Mouse (Mus musculus): ENCODE data around the gene Cfap77.
"Not testable (repeated sequence)": the region's sequence is repeated elsewhere in the genome, so short reads cannot be mapped to it uniquely, and the experiment has no call there.

Gene Cfap77

DNA sequence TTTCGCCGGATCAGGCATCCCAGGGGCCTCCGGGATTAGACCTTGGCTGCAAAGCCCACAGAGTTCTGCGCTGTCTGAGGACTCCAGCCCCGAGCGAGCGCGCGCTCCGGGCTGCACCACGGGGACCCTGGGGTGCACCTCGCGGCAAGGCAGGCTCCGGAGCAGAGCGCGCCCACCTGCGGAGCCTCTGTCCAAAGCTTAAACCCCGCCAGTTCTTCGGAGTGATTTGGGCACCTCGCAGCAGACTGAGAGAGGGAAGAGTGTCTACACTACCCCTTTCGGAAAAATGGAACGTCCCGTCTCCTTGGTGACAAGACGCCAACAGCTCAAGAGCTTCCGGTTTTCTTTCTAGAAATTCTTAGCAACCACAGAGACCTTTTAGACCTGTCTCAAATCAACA lies at the start of gene Cfap77:
Cfap77 (minus strand) TSS at position 76 of the 400 bp plus-strand sequence.
- peak in 1 of 2 experiments; percentile 34 for DNase-seq (ENCODE audit: low spot score in 2 of 2)

DNA sequence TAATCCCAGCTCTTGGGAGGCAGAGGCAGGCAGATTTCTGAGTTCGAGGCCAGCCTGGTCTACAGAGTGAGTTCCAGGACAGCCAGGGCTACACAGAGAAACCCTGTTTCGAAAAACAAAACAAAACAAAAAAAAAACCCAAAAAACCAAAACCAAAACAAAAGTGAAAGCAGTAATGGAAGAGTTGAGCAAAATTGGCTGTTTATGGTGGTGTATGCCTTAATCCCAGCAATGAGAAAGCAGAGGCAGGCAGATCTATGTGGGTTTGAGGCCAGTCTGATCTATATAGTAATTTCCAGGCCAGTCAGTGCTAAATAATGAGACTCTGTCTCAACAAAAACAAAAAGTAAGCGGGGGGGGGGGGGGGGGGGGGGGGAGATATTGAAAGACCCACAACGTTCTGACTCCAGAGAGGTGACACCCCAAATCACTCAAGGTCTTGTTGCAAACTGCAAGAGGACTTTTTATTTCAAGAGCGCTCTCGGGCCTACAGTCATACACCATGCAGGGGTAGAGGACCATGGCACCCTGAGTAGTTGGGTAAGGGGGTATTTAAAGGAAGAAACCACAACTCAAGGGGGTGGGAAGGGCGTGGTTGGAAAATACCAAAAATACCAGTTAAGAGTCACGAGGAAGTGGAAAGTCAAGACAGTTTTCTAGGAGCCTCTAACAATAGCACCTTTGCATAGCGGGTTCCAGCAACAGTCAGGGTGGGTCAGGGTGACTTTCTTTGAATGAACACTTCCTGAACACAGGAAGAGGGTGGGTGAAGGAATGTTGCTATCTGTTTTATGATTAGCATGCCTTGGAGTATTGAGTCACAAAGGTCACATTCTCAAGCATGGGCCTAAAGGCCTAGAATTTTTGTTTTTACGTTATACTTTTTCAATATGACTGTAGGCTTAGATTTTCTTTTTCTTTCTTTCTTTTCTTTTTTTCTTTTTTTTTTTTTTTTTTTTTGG lies 47.8 kb upstream of the Cfap77 start:
- not testable (repeated sequence) for DNase-seq (ENCODE audit: low spot score in 2 of 2)

DNA sequence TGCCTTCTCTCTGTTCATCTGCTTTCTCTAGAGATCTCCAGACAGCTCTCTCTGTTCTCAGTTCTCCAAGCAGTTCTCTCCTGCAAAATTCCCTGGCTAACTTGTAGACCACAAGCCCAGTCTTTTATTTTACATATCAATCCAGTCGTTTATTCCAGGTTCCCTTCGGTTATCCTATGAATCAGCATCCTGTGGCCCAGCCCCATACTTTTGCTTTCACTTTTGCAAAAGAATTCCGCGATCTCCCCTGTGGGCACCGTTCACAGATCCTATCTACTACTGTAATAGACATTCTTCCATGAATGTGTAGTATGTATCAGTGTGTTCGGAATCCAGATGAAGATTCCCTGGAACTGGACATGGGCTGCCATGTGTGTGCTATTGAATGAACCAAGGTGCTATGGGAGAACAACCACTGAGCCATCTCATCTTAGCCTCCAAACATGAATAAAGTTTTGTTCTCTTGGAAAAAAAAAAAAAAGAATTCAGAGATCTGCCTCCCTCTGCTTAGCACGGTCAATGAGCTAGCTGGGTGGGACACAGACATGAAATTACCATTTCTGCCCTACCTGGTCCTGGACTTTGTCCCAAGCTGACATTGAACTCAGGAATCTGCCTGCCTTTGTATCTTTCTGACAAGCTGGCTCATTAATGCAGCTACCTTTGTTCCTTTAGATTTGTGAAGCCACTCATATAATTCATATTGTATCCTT lies 46.1 kb upstream of the Cfap77 start:
- DNase-seq (ENCODE audit: low spot score in 2 of 2), result no peak

DNA sequence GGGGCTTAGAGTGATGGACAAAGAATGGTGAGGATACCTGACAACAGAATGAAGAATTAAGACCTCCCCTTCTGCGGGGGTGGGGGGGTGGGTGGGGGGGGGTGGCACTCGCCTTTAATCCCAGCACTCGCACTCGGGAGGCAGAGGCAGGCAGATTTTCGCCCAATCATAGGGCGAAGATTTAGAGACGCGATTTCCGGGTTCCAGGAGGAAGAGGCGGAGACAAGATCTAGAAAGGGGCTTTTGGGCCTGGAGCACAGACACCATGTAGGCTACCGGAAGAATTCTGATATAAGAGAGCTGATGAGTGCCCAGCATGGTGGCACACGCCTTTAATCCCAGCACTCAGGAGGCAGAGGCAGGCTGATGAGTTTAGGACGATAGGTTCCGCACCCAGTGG lies 44.8 kb upstream of the Cfap77 start:
- DNase-seq (ENCODE audit: low spot score in 2 of 2), result no peak

DNA sequence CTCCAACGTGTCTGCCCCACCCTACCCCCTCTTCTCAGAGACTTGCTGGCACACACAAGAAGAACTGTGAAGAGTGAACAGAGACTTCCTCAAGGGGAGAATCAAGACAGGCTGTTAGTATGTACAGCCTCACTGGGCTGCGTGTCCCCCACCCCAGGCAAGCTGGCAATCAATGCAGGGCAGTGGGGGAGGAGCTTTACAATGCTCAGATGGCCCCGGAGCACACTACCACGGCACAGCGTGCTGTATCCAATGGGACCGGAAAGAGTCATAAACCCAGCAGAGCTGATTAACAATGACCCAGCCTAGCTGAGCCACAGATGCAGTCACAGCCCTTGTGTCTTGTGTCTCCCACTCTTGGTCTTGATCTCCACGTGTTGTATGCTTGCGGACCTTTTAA lies 43.9 kb upstream of the Cfap77 start:
- no peak for DNase-seq (ENCODE audit: low spot score in 2 of 2)

DNA sequence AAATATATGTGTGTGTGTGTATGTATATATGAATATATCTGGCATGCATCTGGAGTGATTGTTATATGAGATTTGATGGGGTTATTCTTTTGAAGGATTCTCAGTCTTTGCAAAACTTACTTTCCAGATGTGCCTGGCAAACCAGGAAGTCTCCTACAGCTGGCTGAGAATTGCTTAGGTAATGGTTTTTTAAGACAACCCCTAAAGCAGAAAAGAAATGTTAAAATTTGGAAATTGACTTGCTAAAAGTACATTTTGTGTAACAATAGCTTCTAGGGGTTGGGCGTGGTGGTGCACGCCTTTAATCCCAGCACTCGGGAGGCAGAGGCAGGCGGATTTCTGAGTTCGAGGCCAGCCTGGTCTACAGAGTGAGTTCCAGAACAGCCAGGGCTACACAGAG lies 43.1 kb upstream of the Cfap77 start:
- DNase-seq (ENCODE audit: low spot score in 2 of 2), result not testable (repeated sequence)

DNA sequence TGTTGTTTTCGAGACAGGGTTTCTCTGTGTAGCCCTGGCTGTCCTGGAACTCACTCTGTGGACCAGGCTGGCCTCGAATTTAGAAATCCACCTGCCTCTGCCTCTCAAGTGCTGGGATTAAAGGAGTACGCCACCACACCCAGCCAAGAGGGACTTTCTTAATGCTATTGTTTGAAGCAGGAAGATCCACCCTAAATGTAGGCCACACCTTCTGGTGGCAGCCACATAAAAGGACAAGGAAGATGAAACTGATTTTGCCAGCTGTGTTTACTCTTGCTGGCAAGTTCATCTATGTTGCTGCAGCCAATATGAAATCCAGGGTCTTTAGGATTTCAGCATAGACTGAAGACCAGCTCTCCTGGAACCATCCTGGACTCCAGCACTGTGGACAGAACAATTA lies 42.6 kb upstream of the Cfap77 start:
- no peak for DNase-seq (ENCODE audit: low spot score in 2 of 2)

DNA sequence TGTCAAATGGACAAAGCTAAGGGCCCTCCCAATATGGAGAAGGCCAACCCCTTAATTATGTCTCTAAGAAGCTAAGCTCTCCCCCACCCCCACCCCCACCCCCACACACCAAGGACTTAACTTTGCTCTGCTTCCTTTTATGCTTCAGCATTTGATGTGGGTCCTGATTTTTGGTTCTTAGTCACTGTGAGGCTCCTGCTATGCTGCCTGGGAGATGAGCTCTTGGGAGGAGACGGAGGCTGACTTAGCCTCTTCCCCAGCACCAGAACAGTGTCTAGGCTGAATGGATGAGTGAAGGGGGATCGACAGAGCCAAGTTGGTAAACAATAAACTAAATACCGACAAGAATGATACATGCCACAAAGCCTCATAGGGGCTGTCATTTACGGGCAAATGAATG lies 41.9 kb upstream of the Cfap77 start:
- no peak for DNase-seq (ENCODE audit: low spot score in 2 of 2)

DNA sequence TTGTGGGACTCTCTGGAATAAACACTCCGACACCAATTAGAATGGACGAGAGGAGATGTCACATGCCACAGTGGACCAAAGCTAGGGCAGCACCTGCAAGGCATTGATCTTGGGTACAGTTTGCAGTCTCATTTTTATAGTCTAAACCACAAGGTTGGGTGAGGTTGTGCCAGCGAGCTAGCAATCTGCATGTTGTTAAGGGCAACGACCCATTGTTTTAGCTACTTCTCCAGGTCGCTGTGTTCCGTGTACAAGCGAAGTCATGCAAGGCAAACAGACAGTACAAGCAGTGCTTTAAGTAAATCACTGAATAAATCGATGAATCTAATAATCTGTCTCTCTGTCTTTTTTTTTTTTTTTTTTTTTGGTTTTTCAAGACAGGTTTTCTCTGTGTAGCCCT lies 40.8 kb upstream of the Cfap77 start:
- DNase-seq (ENCODE audit: low spot score in 2 of 2), result no peak

DNA sequence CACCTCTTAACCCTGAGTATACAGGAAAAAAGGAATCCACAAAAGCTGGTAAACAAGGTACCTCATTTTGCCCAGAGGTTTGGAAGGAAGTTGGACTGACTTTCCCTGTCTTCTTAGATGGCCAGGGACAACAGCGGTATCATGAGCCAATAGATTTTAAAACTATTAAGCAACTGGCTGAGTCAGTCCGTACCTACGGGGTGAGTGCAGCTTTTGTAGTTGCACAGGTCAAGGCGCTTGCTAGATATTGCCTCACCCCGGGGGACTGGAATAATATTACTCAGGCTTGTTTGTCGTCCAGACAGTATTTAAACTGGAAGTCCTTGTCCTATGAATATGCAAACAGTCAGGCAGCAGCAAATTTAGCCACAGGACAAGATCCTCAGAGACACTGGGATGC lies 34.4 kb upstream of the Cfap77 start:
- DNase-seq (ENCODE audit: low spot score in 2 of 2), result not testable (repeated sequence)

DNA sequence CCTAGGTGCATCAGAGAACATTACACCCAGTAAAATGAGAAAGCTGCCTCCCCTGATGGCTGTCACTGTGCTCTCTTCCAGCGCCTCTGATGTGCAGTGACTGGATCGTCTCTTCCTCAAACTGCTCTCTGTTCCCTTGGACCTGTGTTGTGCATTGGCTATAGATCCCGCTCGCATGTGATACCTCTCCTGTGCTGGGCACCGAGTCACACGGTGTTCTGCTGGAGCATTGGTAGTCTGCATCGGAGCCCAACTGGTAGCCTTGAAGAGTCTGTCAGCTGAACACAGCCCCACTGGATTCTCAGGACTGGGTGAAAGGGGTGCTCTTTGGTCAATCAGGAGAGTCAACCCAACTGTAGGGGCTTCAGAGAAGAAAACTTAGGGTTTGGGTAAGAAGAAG lies 31.2 kb upstream of the Cfap77 start:
- DNase-seq (ENCODE audit: low spot score in 2 of 2), result no peak

DNA sequence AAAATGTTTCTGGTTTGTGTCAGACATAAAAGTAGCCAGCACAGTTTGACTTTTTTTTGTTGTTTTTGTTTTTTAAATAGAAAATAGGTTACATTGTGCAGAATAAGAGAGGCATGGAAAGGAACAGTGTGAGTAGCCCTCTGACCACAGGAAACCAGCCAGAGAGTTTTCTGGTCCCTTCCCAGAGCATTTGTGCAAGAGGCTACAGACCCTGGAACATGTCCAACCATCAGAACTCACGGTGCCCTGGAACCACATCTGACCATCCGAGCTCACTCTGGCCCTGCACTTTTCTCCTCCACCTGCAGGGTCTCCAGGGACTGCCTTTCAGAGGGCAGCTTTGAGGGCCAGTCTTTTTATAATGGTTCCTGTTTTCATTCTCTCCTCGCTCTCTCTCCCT lies 27.1 kb upstream of the Cfap77 start:
- no peak for DNase-seq (ENCODE audit: low spot score in 2 of 2)

DNA sequence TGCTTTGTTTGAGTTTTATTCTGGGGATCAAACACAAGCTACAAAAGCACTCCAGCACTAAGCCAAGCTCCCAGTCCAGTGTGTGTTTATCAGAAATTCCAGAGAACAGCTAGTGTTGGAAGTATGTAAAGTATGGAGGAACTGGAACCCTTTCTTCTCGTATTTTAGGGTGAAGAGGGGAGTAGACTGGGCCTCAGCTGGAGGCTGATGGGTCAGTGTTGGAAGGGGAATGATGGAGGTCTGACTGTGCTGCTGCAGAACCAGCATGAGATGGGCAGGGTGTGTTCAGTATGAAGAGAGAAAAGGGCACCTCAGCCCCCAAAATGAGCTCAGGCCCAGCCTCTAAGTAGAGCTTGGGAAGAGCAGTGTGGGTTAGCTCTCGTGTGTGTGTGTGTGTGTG lies 21.4 kb upstream of the Cfap77 start:
- DNase-seq (ENCODE audit: low spot score in 2 of 2), result no peak

DNA sequence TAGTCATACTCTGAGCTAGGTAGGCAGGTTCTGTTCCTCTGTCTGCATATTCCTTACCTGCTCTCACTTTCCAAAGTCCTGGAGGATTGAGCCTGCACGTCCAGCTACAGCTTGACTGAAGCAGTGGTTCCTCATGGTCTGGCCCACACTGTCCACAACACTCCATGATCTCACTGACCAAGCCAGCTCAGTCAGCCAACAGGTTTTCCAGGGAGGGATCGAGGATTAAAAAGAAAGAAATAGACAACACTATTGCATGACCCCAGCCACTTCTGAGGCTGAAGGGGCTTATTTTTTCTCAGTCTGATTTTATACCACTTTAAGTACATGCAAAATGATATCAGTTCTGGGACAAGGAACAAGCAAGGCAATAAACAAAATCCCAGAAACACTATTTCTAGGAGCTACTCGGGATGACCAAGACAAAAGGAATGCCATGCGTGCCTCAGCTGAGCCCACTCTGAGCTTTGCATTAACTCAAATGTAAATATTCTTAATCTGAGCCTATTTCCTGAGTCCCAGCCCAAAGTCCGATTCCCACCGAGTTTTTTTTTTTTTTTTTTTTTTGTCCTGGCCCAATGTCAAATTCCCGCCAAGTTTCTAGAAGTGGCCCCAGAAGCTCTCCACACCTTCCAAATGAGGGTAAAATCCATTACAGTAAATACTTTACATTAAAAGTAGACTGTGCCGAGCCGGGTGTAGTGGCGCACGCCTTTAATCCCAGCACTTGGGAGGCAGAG lies 20.6 kb upstream of the Cfap77 start:
- no peak for DNase-seq (ENCODE audit: low spot score in 2 of 2)

DNA sequence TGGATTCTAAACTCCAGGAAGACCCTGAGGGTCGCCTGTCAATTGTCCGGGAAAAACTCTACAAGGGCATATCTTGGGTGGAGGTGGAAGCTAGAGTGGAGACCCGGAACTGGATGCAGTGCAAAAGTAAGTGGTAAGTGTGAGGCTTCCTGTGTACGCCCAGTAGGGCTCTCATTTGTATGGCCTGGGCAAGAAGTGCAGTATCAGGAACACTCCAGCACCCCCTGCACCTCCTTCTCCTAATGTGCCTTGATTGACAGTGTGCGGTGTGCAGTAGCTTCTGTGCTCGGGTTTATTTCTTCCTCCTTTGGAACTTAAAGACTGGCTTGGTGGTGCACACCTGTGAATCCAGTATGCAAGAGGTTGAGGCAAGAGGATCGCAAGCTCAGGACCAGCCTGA lies 19.8 kb upstream of the Cfap77 start:
- no peak for DNase-seq (ENCODE audit: low spot score in 2 of 2)

DNA sequence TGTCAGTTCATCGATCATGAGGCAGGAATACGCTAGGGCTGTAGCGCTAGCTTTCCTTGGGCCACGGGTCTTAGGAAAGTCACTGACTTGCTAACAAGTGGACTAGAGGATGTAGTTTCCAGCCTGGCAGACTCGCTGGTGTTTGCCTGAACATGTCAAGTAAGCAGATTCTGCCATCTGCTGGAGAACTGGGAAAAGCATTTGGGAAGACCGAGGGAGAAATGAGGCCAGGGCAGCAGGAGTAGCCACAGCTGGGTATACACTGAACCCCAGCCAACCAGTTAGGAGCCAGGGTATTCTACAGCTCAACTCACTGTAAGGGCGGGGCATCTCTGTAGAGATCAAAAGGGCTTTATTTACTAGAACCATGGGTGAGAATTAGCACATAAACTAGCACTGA lies 11.5 kb upstream of the Cfap77 start:
- DNase-seq (ENCODE audit: low spot score in 2 of 2), result no peak

DNA sequence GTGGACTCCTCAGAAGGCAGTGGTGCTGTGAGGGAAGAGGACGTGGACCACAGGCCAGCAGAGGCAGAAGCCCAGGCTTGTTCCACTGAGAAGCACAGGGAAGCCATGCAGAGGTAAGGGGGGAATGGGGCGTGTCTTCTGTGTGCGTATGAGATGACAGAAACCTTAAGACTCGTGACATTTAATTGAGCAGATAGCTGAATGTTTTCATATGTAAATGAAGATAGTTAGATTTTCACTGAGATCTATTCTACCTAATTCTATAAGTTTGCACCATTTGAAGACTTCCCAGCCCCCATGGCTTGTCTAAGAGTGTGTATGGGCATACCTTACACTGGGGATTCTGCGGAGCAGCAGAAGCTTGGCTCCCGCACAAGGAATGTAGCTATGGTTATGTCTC lies 10.9 kb upstream of the Cfap77 start:
- no peak for DNase-seq (ENCODE audit: low spot score in 2 of 2)

DNA sequence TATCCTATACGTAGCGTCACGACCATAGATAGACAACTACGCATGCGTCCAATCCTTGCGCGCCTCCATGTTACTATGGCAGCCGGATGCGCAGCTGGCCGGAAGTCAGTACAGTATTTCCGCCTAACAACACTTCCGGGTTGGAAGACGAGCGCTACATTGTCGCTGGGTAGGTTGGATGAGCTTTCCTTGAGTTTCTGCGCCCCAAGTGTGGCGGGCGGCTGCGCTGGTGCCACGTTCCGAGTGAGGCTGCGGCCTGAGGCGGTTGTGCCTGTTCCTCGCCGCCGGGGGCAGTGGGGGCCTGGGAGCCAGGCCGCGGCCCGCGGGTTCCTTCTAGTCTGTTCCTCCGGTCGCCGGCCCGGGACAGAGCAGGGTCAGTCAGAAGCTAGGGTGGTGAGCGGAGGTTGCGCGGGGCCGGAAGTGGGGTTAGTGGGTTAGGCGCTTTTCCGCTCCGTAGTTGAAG lies 5.3 kb upstream of the Cfap77 start, which contains the start of gene Ttf1:
Ttf1 (plus strand) TSS at position 128 of the 463 bp plus-strand sequence.
- peak; percentile 53 to 84 for DNase-seq (ENCODE audit: low spot score in 2 of 2)

DNA sequence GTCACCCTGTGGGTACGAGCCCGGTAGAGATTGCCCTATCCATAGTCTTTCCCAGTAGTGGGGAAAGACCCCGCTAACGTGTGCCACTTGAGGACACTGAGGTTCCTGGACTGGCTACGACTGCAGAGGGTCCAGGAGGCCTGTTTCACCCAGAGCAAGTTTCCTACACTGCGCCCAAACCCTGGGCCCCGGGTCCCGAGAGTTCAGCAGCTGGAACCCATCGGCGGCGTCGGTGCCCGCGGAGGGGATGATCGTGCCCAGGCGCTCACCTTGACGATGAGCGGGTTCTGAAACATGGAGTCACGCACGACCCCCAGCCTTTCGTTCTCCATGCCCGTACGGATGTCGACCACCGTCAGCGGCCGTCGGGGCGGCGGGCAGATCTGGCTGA lies 326 bp downstream of the Cfap77 start:
- DNase-seq (ENCODE audit: low spot score in 2 of 2), result no peak

DNA sequence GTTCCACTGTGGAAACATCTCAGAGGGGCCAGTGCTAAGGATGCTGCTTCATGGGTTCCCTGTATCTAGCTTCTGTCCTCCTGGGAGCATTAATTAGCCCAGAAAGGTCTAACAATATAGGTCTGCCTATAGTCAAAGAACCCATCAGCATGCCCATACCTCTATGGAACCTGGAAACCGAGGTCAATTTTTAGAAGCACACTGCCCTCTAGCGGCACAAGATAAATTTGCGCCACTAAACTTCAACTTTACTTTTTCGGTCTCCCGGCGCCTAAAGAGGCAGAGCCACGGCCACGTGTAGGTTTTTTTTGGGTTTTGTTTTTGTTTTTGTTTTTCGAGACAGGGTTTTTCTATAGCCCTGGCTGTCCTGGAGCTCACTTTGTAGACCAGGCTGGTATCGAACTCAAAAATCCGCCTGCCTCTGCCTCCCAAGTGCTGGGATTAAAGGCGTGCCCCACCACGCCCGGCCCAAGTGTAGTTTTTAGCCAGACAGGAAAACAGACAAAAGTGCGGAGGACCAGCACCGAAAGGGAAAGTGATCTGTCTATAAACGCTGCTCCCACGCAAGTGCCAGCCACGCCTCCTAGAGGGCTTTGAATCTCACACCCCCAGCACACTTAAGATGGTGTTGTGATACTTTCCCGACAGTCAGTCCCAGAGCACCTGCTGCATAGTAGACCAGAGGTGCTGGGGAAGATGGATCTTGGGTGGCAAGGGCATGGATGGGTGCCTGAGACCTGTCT lies 893 bp downstream of the Cfap77 start:
- DNase-seq (ENCODE audit: low spot score in 2 of 2), result peak; percentile 49 to 69

DNA sequence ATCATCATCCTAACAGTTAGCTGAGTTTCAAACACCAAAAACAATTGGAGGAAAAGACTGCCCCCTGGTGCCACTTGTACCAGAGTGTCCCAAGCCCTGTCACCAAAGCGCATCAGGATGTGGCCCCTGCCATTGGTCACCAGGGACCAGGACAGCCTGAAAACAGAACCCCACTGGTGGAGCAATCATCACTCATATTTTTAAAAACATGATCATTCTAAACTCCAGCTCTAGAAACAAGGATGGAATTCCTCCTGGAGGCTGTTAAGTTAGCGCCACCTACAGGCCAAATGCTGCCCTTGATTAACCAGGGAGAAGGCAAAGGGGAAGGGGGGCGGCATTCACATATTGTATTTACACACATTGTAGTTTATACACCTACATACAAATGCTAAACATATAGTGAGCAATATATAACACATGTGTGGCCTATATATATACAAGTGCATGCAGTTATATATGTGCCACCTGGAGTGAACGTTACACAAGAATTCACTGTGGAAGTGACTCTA lies 1.9 kb downstream of the Cfap77 start:
- peak; percentile 33 to 76 for DNase-seq (ENCODE audit: low spot score in 2 of 2)

All from cerebellum, postnatal 4 days (tissue).